Mouse (Mus musculus): Measurements from ENCODE around the gene Trpv3.

The Trpv3 gene

DNA sequence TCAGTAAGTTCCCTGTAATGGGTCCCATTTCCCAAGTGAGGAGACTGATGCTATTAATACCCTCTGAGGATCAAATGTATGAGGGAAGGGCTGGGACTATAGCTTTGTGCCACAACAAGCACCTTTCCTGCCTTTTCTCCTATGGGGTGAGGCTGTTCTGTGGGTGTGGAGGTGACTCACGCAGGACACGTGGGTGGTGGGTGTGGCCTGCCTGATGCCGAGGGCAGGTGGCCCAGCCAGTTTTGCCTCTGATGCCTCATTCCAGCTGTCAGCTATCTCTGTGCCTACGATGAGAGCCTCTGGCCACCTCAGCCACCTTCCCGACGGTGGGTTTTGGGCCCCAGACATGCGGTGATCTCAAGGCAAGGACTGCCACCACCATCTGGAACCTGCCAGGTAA is at the start of gene Trpv3:
TSS of gene Trpv3 (plus strand) at position 122 of the 400 bp plus-strand sequence.
- DNase-seq (ENCODE audit: low read depth): peak; percentile 7

GRCm38 (mm10) chr11:73219671-73220070 is 47.5 kb upstream of the Trpv3 start:
- DNase-seq (ENCODE audit: low read depth): peak; percentile 21

GRCm38 (mm10) chr11:73220651-73221050 is 46.5 kb upstream of the Trpv3 start:
- no peak for DNase-seq (ENCODE audit: low read depth)

DNA sequence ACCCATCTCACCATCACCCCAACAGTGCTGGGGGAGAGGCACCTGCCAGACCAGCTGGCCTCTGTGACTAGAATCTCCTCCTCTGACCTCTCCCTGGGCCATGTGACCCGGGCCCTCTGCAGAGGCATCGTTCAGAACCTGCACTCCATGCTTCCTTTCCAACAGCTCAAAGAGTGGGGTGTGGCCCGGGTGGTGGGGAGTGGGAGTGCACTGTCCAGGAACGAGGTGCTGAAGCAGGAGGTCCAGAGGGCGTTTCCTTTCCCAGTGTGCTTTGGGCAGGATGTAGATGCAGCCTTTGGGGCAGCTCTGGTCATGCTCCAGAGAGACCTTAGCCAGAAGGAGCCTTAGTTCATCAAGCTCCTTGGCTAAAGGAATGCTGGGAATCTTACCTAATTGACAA is 44.3 kb upstream of the Trpv3 start:
- DNase-seq (ENCODE audit: low read depth): no peak

DNA sequence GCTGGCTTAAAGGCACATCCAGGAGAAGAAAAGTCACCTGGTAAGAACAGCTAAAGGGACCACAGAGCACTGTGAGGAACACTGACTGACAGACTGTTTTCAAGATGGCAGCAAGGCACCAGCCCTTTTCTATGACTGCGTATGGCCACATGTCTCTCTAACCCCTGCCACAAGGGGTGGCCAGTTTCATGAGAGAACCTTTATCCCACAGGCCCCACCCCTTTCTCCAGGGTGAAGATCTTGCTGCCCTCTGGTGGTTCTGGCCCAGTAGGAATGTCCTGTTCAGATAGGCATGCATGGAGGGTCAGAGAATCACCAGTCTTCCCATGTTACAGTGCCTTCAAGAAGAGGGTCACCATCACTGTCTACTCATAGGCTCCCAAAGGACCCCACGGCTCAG is 43.2 kb upstream of the Trpv3 start:
- peak; percentile 39 for DNase-seq (ENCODE audit: low read depth)

DNA sequence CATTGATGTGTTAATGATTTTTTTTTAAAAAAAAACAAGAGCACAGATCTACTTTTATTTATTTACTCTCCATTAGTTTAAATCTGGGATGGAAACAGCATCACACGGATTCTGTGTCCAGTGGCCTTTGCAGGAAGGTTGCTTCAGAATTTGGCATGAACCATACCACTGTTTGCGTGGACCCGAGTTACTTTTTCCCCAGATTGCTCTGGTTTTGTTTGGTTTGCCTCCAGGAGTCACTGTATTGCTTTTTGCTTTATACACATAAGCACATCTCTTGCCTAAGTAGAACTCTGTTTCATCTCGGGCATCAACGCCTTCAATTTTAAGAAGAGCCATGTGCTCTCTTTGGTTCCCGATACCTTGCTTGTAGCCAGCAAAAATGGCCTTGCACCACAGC is 41.3 kb upstream of the Trpv3 start:
- no peak for DNase-seq (ENCODE audit: low read depth)

- DNase-seq (ENCODE audit: low read depth): no peak
Measured at GRCm38 (mm10) chr11:73228881-73229280, 38.3 kb upstream of the Trpv3 start.

DNA sequence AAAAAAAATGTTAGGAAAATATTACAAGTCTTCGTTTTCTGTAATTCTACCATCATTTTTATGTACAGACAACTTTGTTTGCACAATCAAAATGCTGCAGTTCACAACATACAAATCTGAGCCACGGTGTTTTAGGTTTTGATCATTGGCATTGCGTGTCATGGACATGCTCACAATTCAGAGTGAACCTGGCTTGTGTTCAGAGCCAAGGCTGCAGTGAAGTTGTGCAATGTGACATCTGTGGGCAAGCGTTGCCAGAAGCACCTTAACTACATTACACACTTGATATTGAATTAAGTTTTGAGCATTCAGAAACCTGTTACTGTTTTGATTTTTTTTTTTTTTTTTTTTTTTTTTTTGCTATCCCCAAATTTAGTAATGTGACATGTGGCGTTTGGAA is 37.1 kb upstream of the Trpv3 start:
- no peak for DNase-seq (ENCODE audit: low read depth)

- DNase-seq (ENCODE audit: low read depth): no peak
Measured at GRCm38 (mm10) chr11:73232513-73232912, 34.7 kb upstream of the Trpv3 start.

DNA sequence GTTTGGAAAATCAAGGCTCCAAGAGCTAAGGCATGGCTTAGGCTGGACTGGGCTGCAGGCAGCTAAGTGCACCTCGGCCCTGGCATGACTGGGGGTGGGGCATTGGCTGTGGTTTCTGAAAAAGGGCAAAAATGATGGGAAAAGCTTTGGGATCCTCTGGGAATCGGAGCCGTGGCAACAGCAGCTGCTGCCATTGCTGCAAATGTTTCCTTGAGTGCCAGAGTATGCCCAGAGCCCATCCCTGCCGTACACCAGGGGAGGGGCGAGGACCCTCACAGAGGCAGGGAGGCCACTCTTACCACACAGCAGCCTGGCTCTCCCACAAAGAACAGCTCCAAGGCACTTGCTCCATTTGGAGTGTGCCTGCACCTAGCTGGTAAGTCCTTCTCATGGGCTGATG is 33.2 kb upstream of the Trpv3 start, which contains the start of gene Trpv1:
TSS of gene Trpv1 (plus strand) at position 301 of the 400 bp plus-strand sequence.
- no peak for DNase-seq (ENCODE audit: low read depth)

- no peak for DNase-seq (ENCODE audit: low read depth)
Measured at GRCm38 (mm10) chr11:73235990-73236701, 31.0 kb upstream of the Trpv3 start.

DNA sequence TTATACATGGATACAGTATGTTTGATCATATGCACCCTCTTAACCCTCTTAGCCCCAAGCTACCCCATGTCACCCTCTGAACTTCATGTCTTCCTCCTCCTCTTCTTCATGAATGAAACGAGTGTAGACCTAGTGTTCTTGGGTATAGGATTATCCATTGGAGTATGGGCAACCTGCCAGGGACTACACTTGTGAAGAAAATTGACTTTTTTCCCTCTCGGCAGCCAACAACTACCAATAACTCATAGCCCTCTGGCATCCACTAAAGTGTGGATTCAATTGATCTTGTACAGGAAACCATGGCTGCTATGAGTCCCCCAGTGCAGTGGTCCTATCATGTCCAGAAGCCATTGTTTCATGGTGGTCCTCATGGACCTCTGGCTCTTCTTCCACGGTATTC is 30.5 kb upstream of the Trpv3 start:
- DNase-seq (ENCODE audit: low read depth): no peak

DNA sequence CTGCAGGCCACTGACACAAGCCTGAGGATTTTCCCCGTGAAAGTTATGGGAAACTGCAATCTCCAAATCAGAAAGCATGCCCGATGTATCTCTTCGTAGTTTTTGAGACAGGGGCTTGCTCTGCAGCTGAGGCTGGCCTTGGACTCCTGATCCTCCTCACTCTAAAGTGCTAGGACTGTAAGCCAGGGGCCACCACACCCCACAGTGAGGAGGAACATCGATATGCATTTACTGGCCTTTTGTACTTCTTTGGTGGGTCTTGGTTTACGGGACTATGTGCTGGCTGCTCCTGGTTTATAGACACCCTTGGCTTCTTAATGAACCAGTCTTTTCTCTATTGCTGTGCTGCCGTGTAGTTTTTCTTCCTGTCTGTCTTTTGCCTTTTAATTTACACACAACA is 25.0 kb upstream of the Trpv3 start:
- no peak for DNase-seq (ENCODE audit: low read depth)

GRCm38 (mm10) chr11:73242777-73243176 is 24.4 kb upstream of the Trpv3 start:
- no peak for DNase-seq (ENCODE audit: low read depth)

- DNase-seq (ENCODE audit: low read depth): no peak
Measured at GRCm38 (mm10) chr11:73257362-73257945, 9.7 kb upstream of the Trpv3 start.

GRCm38 (mm10) chr11:73258664-73259063 is 8.5 kb upstream of the Trpv3 start:
- no peak for DNase-seq (ENCODE audit: low read depth)

DNA sequence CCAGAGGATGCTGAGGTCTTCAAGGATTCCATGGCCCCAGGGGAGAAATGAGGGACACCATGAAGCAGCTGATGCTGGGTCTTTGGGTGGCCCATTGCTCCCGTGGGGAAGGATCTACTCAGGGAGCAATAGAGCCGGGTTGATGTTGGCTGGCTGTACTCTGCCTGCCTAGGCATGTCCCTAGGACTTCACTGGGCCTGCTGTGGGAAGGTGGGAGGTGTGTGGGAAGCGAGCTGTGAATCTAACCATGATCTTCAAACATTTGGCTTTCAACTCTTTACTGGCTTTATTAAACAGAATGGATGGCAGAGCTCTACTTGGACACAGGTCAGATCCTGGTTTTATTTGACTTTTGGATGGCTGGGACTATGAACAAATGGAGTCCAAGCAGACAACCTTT is 6.7 kb upstream of the Trpv3 start:
- no peak for DNase-seq (ENCODE audit: low read depth)

- DNase-seq (ENCODE audit: low read depth): no peak
Measured at GRCm38 (mm10) chr11:73261385-73261784, 5.8 kb upstream of the Trpv3 start.

DNA sequence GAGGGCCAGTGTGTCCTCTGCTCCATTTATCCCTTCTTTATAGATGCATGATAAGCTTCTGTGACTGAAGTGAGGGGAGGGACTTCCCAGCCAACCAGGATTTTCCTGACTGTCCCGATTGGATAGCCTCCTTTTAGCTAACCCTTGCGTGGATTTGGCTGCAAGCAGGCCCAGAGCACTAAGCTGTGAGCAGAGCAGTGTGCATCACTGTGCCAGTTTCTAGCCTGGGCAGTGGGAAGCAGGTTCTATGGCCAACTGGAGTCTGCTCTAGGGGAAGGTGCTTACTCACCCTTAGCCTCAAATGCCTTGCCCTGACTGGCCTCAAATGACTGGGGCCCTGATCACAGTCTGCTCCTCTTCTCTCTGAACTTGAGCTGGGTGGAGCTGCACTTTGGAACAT is 7.6 kb downstream of the Trpv3 start:
- DNase-seq (ENCODE audit: low read depth): no peak

GRCm38 (mm10) chr11:73280710-73281109 is 13.5 kb downstream of the Trpv3 start:
- DNase-seq (ENCODE audit: low read depth): peak; percentile 33

- peak; percentile 56 for DNase-seq (ENCODE audit: low read depth)
Measured at GRCm38 (mm10) chr11:73281528-73282027, 14.4 kb downstream of the Trpv3 start.

GRCm38 (mm10) chr11:73283369-73283768 is 16.2 kb downstream of the Trpv3 start:
- no peak for DNase-seq (ENCODE audit: low read depth)

DNA sequence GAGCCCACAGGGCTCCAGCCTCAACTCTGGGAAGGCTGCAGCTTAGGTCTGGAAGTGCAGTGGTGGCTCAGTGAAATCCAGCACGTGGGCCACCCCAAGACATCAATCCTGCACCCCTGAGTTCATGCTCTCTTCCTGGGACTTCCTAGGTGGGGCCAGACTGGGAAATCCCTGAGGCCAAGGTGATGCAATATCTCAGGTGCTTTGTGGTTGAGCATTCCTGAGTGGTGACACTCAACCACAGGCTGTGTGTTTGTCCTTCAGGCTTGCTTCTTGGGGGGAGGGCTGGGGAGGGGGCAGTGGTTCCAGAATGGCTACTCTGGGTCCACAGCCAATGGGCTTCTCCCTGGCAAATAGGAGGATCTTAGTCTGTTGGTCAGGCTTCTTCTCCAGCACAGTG is 16.7 kb downstream of the Trpv3 start:
- DNase-seq (ENCODE audit: low read depth): no peak

- DNase-seq (ENCODE audit: low read depth): no peak
Measured at GRCm38 (mm10) chr11:73284351-73284750, 17.2 kb downstream of the Trpv3 start.
